Mouse (Mus musculus): ENCODE measurements around the gene Errfi1.

- TF ChIP-seq CTCF (IDR thresholded peaks at IDR 0.05; ENCODE audit: low read depth, low read length) (no peak), POLR2A (IDR thresholded peaks at IDR 0.05; ENCODE audit: extremely low read depth, insufficient read depth, low read length) (no peak)
Measured at GRCm38 (mm10) chr4:150815144-150815543, 38.6 kb upstream of the Errfi1 start.
